Mouse (Mus musculus) olfactory bulb, adult 2 months (tissue): ENCODE measurements around the gene Cadm1.

Experiments
- CTCF ChIP-seq: fragments of 200-500 bp; IDR thresholded peaks from 2 replicates; pipeline ENCODE4 v1.5.1; 2012; ENCODE audit warnings: low read depth, mild to moderate bottlenecking, low read length, moderate library complexity; ENCODE audit not compliant: insufficient read depth
- POLR2A ChIP-seq: fragments of 200-500 bp; IDR thresholded peaks from 2 replicates; pipeline ENCODE4 v1.6.1; 2012; ENCODE audit warnings: mild to moderate bottlenecking, low read depth, low read length, moderate library complexity; ENCODE audit not compliant: insufficient read depth

GRCm38 (mm10) chr9:47527741-47528140, 2.2 kb upstream of the Cadm1 start:
- no peak for TF ChIP-seq CTCF
- no peak for TF ChIP-seq POLR2A
